Mouse (Mus musculus) splenic B cell, adult 2 months (primary cell): ENCODE measurements at regions not wholly inside any gene's neighbourhood (a gene's known extent, or its start where the extent isn't known, plus 50 kb on each side); places are given as distances from the start of the nearest gene placed in this dataset.

Source experiments
- DNase-seq: peaks from one replicate; pipeline ENCODE4 v3.0.0-alpha.2; 2011; ENCODE audit warnings: low read depth, low spot score
- H3K27me3 ChIP-seq: 2 replicates; pipeline ENCODE4 v1.6.1; 2012; ENCODE audit warnings: mild to moderate bottlenecking, low read length, moderate library complexity, mixed read lengths; ENCODE audit not compliant: control insufficient read depth, poor library complexity, insufficient read depth, severe bottlenecking
- H3K36me3 ChIP-seq: 2 replicates; pipeline ENCODE4 v1.6.1; 2012; ENCODE audit warnings: mild to moderate bottlenecking, low read length, moderate library complexity, mixed read lengths; ENCODE audit not compliant: control insufficient read depth, poor library complexity, insufficient read depth, severe bottlenecking

GRCm38 (mm10) chr6:117099871-117100270 lies 68.5 kb upstream of the Cxcl12 start:
- H3K36me3 ChIP-seq, result no peaks in the 10 kb centered on the region
- no peak for DNase-seq
- no peaks in the 10 kb centered on the region for H3K27me3 ChIP-seq

- Histone ChIP-seq H3K36me3 (no peaks in the 10 kb centered on the region), H3K27me3 (no peaks in the 10 kb centered on the region)
- DNase-seq, result no peak
Observed at GRCm38 (mm10) chr6:117102693-117103092, 65.6 kb upstream of the Cxcl12 start.

DNA sequence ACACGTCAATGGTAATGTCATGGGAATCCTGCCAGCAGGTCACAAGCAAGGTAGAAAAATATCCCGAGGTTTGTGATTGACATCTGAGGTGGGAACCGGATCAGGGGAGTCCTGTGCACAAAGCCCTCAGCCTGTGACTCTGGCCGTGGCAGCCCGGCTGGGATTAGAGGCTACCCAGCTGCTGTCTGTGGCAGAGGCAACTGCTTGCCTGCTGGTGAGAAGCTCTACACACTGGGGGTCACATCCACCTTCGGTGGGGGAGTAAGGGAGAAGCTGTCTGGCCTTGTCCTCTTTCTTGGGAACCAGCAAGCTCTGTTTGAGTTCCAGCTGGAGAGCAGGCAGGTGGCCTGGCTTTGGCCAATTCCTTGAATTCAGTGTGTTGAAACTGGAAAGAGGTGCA lies 64.3 kb upstream of the Cxcl12 start:
- H3K27me3 ChIP-seq, result no peaks in the 10 kb centered on the region
- H3K36me3 ChIP-seq, result no peaks in the 10 kb centered on the region
- no peak for DNase-seq

GRCm38 (mm10) chr6:117104463-117104862 lies 63.9 kb upstream of the Cxcl12 start:
- H3K36me3 ChIP-seq, result no peaks in the 10 kb centered on the region
- no peaks in the 10 kb centered on the region for H3K27me3 ChIP-seq
- DNase-seq, result no peak

DNA sequence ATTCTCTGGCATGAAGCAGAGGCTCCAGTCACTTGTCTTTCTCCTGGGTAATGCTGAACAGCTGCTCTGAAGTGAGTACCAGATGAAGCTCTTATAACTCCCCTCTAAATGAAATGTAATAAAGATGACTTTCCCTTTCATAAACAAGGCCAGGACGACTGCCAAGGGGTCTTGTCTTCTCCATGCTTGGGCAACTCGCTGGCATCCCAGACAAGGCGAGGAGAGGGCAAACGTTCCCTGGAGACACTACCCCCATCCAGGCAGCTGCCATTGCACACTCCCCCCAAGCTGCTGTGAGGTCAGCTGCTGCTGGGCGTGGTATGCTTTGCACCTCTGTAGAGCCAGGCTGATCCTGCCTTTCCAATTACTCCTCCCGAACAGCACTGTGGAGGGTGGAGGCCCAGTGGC lies 63.1 kb upstream of the Cxcl12 start:
- no peaks in the 10 kb centered on the region for H3K36me3 ChIP-seq
- H3K27me3 ChIP-seq, result no peaks in the 10 kb centered on the region
- no peak for DNase-seq

DNA sequence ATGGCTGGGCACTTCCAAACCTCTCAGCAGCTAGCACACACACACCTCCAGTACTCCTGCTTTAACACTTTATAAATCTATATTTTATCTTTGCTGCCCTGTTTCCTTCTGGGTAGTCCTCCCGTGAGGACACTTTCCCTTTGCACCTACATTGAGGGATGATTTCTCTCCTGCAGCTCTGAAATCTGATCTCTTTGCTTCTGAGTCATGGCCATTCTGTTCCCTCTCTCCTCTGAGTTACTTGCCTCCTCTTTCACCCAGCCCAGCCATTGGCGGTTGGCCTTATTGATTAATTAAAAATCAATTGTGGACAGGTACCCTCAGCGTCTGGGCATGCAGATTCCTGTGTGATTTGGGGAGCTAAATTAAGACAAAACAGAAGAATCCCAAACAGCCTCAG lies 58.0 kb upstream of the Cxcl12 start:
- no peak for DNase-seq
- no peaks in the 10 kb centered on the region for H3K36me3 ChIP-seq
- no peaks in the 10 kb centered on the region for H3K27me3 ChIP-seq

DNA sequence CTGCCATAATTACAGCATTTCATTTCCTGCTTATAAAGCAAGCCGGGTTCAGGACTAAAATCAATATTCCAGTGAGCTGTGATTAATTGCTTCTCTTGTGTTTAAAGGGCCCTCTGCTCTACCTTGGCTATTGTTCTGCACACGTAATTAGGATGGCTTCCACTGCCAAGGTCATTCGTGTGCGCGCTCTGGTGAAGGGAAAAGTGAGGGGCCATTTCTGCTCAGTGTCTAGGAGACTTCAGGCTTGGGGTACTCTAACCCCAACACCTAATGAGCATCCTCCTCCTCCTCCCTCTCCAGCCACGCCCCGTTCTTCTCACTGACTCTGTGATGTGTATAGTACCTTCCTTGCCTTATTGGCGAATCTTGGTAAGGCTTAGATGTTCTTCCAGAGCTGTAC lies 53.5 kb upstream of the Cxcl12 start:
- DNase-seq, result no peak
- H3K36me3 ChIP-seq, result no peaks in the 10 kb centered on the region
- H3K27me3 ChIP-seq, result no peaks in the 10 kb centered on the region

DNA sequence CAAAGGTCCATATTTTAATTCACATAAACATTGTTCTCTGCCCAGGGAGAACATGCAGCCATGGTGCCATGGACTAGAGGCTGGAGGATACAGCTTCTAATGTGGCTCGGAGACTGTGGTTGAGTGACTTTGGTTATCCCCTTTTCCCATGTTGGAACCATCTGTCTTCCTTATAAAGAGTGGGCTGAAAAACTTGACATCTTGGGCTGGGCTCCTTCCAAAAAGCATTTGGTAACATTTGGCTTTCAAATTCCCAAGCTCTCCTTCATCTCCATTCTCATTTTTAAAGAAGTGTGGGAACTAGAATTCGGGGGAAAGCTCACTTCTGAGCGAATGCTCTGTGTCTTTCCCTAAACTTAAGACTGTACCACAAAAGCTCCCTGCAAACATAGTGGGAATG lies 50.3 kb upstream of the Cxcl12 start:
- no peak for DNase-seq
- Histone ChIP-seq H3K27me3 (no peaks in the 10 kb centered on the region), H3K36me3 (no peaks in the 10 kb centered on the region)
